Mouse (Mus musculus) stomach, postnatal 0 days (tissue): ENCODE measurements at regions not wholly inside any gene's neighbourhood (a gene's known extent, or its start where the extent isn't known, plus 50 kb on each side); places are given as distances from the start of the nearest gene placed in this dataset.

Experiments
- ATAC-seq: fragments of 200-750 bp; cut with Nextera tagmentation; 2 replicates; pipeline ENCODE4 v1.8.0; 2017; ENCODE audit not compliant: low FRiP score, low TSS enrichment
- DNase-seq: peaks from one replicate; pipeline ENCODE4 v3.0.0-alpha.2; 2016; ENCODE audit warnings: low spot score
- H3K27ac ChIP-seq: fragments of 300-500 bp; sonication (generic); replicated peaks from 2 replicates; pipeline ENCODE4 v1.5.1; 2014; ENCODE audit warnings: mild to moderate bottlenecking, control low read depth
- H3K27me3 ChIP-seq: fragments of 300-500 bp; sonication (generic); 2 replicates; pipeline ENCODE4 v1.6.1; 2014; ENCODE audit warnings: low read length; ENCODE audit not compliant: control insufficient read depth, insufficient read depth
- H3K36me3 ChIP-seq: fragments of 300-500 bp; sonication (generic); 2 replicates; pipeline ENCODE4 v1.6.1; 2014; ENCODE audit warnings: low read length, mixed read lengths; ENCODE audit not compliant: control insufficient read depth, insufficient read depth
- H3K4me1 ChIP-seq: fragments of 300-500 bp; sonication (generic); replicated peaks from 2 replicates; pipeline ENCODE4 v1.6.1; 2014; ENCODE audit warnings: antibody characterized with exemption; ENCODE audit not compliant: control insufficient read depth, insufficient read depth
- H3K4me2 ChIP-seq: fragments of 300-500 bp; sonication (generic); replicated peaks from 2 replicates; pipeline ENCODE4 v1.6.1; 2014; ENCODE audit warnings: low read depth, mild to moderate bottlenecking, control low read depth, moderate library complexity
- H3K4me3 ChIP-seq: fragments of 300-500 bp; sonication (generic); 2 replicates; pipeline ENCODE4 v1.5.1; 2014; ENCODE audit warnings: low read depth, low read length, control low read depth
- H3K9ac ChIP-seq: fragments of 300-500 bp; sonication (generic); 2 replicates; pipeline ENCODE4 v1.6.1; 2014; ENCODE audit warnings: mild to moderate bottlenecking, low read length, control low read depth, mixed read lengths
- H3K9me3 ChIP-seq: fragments of 300-500 bp; sonication (generic); 2 replicates; pipeline ENCODE4 v1.6.1; 2016; ENCODE audit warnings: low read length; ENCODE audit not compliant: control insufficient read depth
- CTCF ChIP-seq: IDR thresholded peaks from 2 replicates; pipeline ENCODE4 v1.5.1; 2016; ENCODE audit warnings: antibody characterized with exemption, low read depth, mild to moderate bottlenecking, moderate library complexity
- EP300 ChIP-seq: optimal IDR thresholded peaks from 2 replicates; pipeline ENCODE3; 2016; ENCODE audit warnings: antibody characterized with exemption
- WGBS: fragments of 180-500 bp; shearing (Covaris S2); extraction: QIAGEN DNeasy Blood & Tissue Kit; methylation state at CpG from one replicate; pipeline ENCODE4 v1.1.7; 2014; 5-methylcytosine and 5-hydroxymethylcytosine counted together

DNA sequence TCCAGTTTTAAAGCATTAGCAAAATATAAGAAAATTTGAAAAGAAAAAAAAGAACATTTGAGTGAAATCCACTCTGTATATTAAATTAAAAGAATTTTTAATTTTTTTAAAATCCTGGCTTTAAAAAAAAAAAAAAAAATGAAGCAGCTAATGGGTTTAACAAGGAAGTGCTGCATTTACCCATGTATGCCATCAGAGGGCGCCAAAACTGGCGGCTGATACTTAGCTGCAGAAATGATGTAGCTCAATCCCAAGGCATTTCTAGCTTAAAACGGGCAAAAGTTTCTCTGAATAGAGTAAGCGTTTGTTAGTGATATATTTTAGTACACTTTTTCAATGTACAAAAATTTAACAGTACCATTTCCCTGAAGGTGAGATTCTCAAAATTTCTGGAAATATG is 74.4 kb upstream of the Mrpl21 start:
- no peak overlapping the region for H3K4me2 ChIP-seq
- no peaks in the 10 kb centered on the region for H3K36me3 ChIP-seq
- no peaks in the 10 kb centered on the region for H3K27me3 ChIP-seq
- peak; percentile 77 for TF ChIP-seq CTCF
- TF ChIP-seq EP300: no peak
- peak; percentile 31 for DNase-seq
- no peak overlapping the region for H3K27ac ChIP-seq
- no peaks in the 10 kb centered on the region for H3K9me3 ChIP-seq
- WGBS: 10% methylated on average over 4 of the region's 4 CpGs
- no peak overlapping the region for H3K4me3 ChIP-seq
- ATAC-seq: no peak
- no peaks in the 10 kb centered on the region for H3K4me1 ChIP-seq
- no peak overlapping the region for H3K9ac ChIP-seq
